Mouse (Mus musculus) layer of hippocampus, adult 9-10 months (tissue): ENCODE data around the gene Arhgef1.
A peak's percentile ranks its signal among the peaks of the same experiment; 100 is the strongest.
"Not testable (repeated sequence)": the region's sequence is repeated elsewhere in the genome, so short reads cannot be mapped to it uniquely, and the experiment has no call there.

Experiments used
- DNase-seq: peaks from one replicate; pipeline ENCODE4 v3.0.0; 2022; ENCODE audit warnings: low spot score

Arhgef1 gene

DNA sequence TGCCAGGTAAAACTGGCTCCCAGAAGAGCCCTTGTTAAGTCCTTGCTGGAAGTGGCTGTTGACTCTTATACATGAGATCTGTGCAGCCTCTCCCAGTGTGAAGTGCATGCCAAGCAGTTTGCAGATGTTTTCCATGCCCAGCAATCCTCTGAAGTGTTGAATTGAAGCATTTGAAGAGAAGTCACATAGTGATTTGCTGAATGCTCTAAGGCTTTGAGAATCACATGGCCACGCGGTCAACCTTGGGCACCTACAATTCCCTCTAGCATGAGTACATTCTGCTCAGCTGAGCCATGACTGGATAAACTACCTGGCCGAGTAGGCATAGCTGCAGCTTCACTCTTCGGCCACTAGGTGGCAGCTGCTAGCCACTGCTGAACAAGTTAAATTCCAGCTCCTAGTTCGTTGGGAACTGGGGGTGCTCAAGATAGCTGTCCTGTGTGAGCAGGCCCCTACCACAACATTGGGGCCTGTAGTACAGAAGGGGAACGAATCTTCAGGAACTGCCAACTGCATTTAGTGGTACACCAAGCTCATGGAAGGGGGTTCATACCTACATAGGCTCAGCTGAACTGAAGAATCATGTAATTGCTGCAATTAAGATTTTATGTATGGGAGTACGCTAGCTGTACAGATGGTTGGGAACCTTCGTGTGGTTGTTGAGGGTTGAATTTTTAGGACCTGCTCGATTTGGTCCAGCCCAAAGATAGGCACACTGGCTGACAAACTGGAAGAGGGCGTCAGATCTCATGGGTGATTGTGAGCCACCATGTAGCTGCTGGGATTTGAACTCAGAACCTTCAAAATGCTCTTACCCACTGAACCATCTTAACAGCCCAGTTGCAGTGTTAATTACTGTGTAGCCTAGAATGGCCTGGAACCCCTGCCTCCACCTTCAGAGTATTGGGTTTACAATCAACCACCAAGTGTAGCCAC, 12.2 kb upstream of the Arhgef1 start:
- DNase-seq = no peak

GRCm38 (mm10) chr7:24891241-24892124, 11.2 kb upstream of the Arhgef1 start:
- DNase-seq = no peak

GRCm38 (mm10) chr7:24892125-24892583, 10.6 kb upstream of the Arhgef1 start:
- DNase-seq = no peak

- not testable (repeated sequence) for DNase-seq
Measured at GRCm38 (mm10) chr7:24895749-24896148, 7.0 kb upstream of the Arhgef1 start.

DNA sequence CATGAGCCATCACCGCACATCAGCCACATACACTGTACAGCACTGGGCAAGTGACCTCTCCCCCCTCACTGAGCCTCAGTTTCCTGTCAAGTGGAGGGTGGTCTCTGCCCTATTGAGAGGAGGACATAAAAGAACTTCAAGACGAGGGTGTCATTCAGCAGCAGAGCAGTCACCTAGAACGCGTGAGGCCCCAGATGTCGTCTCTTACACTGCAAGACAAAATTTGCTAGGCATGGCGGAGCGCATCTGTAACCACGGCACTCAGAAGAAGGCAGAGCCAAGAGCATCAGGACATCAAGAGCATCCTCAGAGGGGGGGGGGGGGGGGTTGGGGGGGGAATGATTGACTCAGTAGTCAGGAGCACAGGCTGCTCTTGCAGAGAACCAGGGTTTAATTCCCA, 6.4 kb upstream of the Arhgef1 start:
- DNase-seq = no peak

- DNase-seq = no peak
Measured at GRCm38 (mm10) chr7:24897224-24897623, 5.5 kb upstream of the Arhgef1 start, which contains the start of gene Cd79a. Gene Cd79a, plus strand, starts transcription at chr7:24897381.

GRCm38 (mm10) chr7:24897959-24898358, 4.8 kb upstream of the Arhgef1 start:
- no peak for DNase-seq

DNA sequence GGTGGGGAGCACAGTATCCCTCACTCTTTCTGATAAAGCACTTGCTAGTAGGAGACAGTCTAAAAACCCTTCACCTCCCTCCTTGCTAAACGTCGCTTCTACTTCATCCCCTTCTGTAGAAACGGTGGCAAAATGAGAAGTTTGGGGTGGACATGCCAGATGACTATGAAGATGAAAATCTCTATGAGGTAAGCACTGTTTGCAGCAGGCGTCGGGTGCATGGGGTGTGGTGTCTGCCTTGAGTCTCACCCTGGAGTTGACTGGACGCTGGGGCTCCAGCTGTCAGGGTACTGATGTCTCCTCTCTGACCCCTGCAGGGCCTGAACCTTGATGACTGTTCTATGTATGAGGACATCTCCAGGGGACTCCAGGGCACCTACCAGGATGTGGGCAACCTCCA, 1.6 kb upstream of the Arhgef1 start:
- no peak for DNase-seq

GRCm38 (mm10) chr7:24901842-24902241, 870 bp upstream of the Arhgef1 start:
- DNase-seq = no peak

DNA sequence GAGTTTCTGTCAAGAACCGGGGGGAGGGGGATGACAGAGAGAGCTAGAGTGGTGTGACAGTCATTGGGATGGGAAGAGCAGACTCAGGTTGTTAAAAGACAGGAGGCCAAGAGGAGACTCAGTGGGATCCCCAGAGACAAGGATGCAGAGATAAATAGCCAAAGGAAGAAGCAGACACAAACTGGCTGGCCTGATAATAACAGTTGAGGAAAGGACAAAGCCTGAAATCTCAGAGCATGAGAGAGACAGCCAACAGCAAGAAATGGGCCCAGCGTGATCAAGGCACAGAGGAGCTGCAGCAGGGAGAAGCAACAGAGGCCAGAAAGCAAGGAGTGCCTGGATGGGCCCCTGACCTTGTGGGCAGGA, 465 bp upstream of the Arhgef1 start:
- no peak for DNase-seq

GRCm38 (mm10) chr7:24903444-24903825, 723 bp downstream of the Arhgef1 start:
- DNase-seq = no peak

DNA sequence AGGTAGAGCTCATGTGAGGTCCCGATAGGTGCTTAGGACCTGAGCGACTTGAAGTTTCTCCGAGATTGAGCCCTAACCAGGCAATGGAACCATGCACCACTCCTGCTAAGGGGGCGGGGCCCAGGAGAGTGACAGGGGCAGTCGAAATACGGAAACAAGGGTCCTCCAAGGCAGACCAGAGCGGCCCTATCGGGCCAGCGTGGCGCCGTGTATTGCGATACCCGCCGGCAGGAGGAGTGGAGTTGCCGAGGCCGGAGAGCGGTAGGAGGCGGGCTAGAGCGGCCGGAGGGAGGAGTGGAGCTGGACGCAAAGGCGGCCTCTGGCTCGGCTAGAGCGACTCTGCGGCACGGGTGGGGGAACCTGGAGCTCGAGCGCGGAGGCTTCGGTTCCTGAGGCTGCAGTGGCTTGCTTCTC, 1.4 kb downstream of the Arhgef1 start:
- peak; percentile 91 for DNase-seq

DNA sequence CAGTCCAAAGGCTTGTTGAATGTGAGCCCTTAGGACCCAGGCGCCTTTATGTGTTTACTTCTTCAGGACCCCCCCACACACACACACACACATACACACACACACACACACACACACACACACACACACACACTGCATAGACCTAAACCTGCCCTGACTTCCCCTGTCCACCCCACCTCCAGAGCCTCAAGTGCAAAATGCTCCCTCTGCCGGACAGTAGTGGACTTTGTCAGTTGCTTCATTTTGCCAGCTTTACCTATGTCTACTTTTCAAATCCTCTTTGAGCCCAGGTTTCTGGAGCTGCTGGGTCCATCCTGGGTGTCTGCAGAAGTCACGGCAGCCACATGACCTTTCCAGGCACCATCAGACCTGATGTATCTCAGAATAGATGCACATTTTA, 2.2 kb downstream of the Arhgef1 start:
- no peak for DNase-seq

- DNase-seq = no peak
Measured at GRCm38 (mm10) chr7:24906551-24906950, 3.8 kb downstream of the Arhgef1 start.

- DNase-seq = no peak
Measured at GRCm38 (mm10) chr7:24907211-24907748, 4.6 kb downstream of the Arhgef1 start.

GRCm38 (mm10) chr7:24912480-24912879, 9.8 kb downstream of the Arhgef1 start:
- DNase-seq = no peak

- DNase-seq = no peak
Measured at GRCm38 (mm10) chr7:24918763-24919323, 16.1 kb downstream of the Arhgef1 start.

DNA sequence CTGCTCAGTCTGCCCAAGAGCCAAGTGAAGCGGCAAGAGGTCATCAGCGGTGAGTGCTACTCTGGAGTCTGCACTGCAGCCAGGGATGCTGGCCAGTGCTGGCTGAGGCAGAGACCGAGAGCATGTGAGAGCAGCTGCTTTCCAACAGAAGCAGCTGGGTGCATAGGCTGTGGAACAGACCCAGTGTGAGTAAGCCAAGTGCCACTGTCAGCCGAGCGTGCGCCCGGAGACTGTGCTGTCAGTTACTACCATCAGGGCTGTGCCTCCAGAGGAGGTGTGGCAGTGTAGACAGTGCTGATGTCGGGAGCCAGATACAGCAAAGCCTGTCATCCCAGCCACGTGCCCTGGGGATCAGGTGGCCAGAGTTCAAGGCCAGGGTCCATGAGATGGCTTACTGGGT, 17.0 kb downstream of the Arhgef1 start:
- DNase-seq = no peak

DNA sequence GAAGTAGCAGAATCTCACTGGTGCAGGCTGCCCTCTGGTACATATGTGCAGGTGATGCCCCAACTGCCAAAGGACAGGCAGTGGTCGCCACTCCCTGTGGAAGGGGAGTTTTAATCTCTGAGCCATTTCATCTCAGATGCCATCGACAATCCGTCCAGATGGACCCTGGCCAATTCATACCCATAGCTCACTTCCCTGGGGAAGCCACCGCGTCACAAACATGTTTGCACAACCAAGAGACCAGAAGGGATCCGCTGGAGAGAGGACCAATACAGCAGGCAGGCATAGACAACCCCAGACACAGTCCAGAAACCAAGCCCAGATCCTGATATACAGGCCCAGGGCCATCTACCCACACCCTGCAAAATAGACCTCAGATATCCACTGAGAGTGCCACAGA, 27.8 kb downstream of the Arhgef1 start:
- no peak for DNase-seq

DNA sequence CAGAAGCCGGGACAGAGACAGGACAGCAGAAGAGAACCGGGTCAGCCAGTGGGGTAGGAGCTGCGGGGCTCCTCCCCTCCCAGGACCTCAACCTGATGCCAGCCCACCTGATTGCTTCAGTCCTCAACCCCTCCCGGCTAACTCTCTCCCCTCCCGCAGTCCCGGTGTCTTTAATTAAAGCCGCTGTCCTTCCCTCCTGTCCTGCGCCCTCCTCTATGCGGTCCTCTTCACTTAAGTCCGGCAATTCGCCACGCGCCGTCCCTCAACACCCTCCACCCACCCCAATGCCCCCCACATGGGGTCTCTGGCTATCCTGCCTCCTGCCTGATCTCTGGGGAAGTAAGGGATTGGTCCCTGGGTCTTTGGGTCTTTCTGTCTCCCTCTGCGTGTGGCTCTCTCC, 28.9 kb downstream of the Arhgef1 start:
- DNase-seq = no peak

DNA sequence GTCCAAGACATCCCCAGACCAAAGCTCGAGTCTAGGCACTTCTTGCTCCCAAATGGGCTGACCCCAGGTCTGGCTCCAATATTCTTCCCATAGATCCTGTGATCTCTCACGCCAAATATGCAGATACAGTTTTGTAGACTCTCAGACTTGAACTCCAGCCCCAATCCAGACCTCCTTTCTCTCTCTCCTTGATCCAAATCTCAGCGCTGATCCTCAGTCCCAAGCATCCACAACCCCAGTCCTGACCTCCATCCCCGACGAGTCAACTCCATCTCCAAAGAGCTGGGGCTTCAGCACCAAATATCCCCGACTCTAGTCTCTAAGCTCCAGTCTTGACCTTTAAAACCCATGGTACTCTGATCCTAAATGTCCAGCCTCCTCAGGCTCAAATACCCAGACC, 40.9 kb downstream of the Arhgef1 start:
- no peak for DNase-seq

DNA sequence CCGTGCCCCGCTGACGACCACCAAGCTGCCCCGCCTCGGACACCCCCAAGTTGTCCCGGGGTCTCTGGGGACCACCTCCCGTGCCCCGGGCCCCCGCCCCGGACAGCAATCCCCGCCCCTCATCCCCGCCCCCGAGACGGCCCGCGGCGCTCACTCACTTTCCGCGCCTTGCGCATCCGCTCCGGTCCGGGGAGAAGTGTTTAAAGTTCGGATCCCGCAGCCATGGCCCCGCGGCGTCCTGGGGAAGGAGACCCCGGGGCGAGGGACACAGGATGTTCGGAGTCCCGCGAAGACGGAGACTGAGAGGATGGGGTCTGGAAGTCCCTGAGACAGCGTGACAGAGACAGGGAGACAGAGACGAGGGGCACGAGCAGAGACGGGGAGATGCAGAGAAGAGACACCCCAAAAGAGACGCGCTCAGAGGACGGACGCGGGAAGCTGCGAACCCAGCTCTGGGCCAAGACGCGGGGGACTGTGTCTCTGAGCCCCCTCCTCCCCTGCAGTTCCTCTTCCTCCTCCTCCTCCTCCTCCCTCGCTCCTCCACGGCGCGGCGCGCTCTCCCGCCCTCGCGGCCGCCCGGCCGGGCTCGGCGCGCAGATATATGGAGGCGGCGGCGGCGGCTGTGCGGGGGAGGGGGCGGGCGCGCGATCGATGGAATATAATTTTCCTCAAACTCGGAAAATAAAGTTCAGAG, 41.7 kb downstream of the Arhgef1 start, which contains the start of gene Gm4881:
Gene Gm4881 (minus strand): TSS at position 238 of the 694 bp plus-strand sequence.
- DNase-seq = no peak
